Mouse (Mus musculus): ENCODE data around the gene Banp.

Gene Banp

GRCm38 (mm10) chr8:122058951-122059350, 109.4 kb downstream of the Banp start:
- DNase-seq (ENCODE audit: low spot score): no peak

GRCm38 (mm10) chr8:122062508-122063223, 113.1 kb downstream of the Banp start:
- DNase-seq (ENCODE audit: low spot score): no peak

- DNase-seq (ENCODE audit: low spot score): no peak
Observed at GRCm38 (mm10) chr8:122064353-122064752, 114.8 kb downstream of the Banp start.

GRCm38 (mm10) chr8:122067783-122068505, 118.4 kb downstream of the Banp start:
- DNase-seq (ENCODE audit: low spot score): no peak

GRCm38 (mm10) chr8:122068609-122069008, 119.1 kb downstream of the Banp start:
- DNase-seq (ENCODE audit: low spot score): no peak

GRCm38 (mm10) chr8:122069281-122069680, 119.7 kb downstream of the Banp start:
- DNase-seq (ENCODE audit: low spot score): no peak

GRCm38 (mm10) chr8:122071193-122071592, 121.6 kb downstream of the Banp start:
- DNase-seq (ENCODE audit: low spot score): no peak

GRCm38 (mm10) chr8:122073964-122074363, 124.4 kb downstream of the Banp start:
- no peak for DNase-seq (ENCODE audit: low spot score)

GRCm38 (mm10) chr8:122074442-122074841, 124.9 kb downstream of the Banp start:
- DNase-seq (ENCODE audit: low spot score): no peak

GRCm38 (mm10) chr8:122074977-122075376, 125.4 kb downstream of the Banp start:
- no peak for DNase-seq (ENCODE audit: low spot score)

GRCm38 (mm10) chr8:122076183-122076842, 126.8 kb downstream of the Banp start:
- no peak for DNase-seq (ENCODE audit: low spot score)

GRCm38 (mm10) chr8:122078321-122078720, 128.8 kb downstream of the Banp start:
- no peak for DNase-seq (ENCODE audit: low spot score)
